Mouse (Mus musculus) T-helper 17 cell (primary cell): ENCODE data around the gene Ctnna3.
"Not testable (repeated sequence)": the region's sequence is repeated elsewhere in the genome, so short reads cannot be mapped to it uniquely, and the experiment has no call there.

Source experiments
- in situ Hi-C, 2 experiments: fragments of 300-600 bp; cut with MboI, MseI; formaldehyde crosslinking; loops; 1 replicate in 1 of 2; 2 replicates in 1 of 2; pipeline ENCODE4 v1.15.1; 2025; ENCODE audit warnings: high pct_unique_total_duplicates in 2 of 2

The Ctnna3 gene

DNA sequence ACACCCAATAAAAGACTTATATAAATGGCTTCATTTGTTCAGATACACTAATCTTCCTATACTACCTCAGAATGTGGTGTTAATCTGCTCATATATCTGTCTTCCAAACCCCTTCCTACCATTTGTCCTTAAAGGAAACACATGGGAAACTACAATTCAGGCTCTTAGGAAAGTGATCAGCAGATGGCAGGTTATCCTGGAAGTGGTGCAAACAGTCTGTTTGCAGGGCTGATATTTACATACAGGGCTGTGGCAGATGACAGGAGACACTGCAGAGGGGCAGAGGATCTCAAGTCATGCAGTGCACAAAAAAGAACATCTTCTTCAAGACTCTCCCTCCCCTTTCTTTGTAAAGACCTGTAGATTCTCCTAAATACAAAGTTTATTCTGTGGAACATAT, 1008.8 kb downstream of the Ctnna3 start:
- in situ Hi-C loops, result no loop called here

- in situ Hi-C loops, result no loop called here
Observed at GRCm38 (mm10) chr10:64448624-64449023, 1018.7 kb downstream of the Ctnna3 start.

DNA sequence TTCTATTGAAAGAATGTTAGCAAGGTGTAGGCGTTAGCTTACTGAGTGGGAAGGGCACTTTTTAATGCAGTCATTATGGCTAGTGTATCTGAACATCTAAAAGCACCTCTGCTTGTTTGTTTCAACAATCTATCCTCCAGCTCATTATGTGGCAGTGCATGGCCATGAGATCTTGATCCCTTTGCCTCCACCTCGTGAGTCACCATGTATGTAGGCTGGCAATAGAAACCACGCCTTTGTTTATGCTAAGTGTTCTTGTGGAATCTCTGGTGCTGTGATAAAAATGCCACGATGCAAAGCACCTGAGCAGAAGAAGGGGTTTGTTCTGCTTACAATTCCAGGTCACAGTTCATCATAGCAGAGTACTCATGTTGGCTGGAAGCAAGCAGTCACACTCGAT, 1053.4 kb downstream of the Ctnna3 start:
- in situ Hi-C loops, result no loop called here

GRCm38 (mm10) chr10:64489471-64489870, 1059.6 kb downstream of the Ctnna3 start:
- in situ Hi-C loops, result no loop called here

DNA sequence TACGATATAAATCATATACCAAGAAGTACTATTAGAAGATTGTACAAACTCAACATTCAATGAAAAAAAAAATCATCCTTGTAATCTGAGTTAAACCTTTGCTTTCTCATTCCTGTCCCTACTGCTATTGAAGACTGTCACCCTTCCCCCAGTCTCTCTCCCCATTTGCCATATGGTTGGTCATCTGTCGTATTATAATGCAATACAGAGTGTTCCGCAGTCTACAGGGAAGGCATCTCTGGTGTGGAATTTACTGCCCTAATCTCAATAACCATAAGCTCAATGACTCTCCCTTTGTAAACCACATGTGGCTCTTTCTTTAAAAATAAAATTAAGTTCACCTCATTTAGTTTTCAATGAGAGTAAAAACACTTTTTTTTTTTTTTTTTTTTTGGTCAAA, 1113.7 kb downstream of the Ctnna3 start:
- in situ Hi-C loops, result no loop called here

- in situ Hi-C loops, result no loop called here
Observed at GRCm38 (mm10) chr10:64544389-64544788, 1114.5 kb downstream of the Ctnna3 start.

- in situ Hi-C loops, result loop anchor here in 1 of 2 experiments (10.0 kb wide), 1 partner anchor 783 kb away; no protein-coding TSS in a partner anchor
Observed at GRCm38 (mm10) chr10:64571311-64571710, 1141.4 kb downstream of the Ctnna3 start.

DNA sequence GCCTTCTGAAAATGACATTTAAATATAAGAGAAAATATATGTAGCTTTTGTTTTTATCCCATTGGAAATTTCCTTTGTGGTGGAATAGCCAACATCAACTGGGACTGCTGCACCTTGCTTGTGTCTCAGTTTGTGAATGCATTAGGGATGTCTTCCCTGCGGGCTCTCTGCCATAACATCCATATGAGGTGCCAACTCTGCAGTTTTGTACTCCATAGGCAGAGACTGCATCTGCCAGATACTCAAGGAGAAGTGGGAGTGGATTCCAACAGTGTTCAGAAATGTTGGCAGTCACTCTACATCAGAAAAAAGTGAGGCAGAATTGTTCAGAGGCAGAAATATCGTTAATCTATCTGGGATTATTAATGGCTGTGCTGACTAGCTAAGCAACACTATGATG, 1158.2 kb downstream of the Ctnna3 start:
- in situ Hi-C loops, result no loop called here

DNA sequence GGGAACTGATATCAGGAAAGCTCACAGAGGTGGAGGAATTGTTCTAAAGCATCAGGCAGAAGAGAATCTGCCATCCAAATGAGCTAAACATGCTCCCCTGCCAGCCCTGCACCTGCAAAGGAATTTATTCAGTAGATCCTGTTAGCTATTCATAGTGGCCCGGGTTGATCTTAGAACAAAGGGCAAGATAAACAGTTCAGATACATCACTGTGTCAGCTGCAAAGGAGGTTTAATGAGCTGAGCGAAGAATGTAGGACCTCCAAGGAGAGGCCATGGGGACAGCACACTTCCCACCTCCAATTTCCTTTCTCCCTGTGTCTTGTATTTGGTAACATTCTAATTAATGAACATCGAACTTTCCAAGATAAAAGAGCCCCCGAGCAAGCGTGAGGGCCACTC, 1206.9 kb downstream of the Ctnna3 start:
- in situ Hi-C loops, result no loop called here

GRCm38 (mm10) chr10:64639061-64639460, 1209.2 kb downstream of the Ctnna3 start:
- in situ Hi-C loops, result no loop called here

- in situ Hi-C loops, result no loop called here
Observed at GRCm38 (mm10) chr10:64641093-64641492, 1211.2 kb downstream of the Ctnna3 start.

DNA sequence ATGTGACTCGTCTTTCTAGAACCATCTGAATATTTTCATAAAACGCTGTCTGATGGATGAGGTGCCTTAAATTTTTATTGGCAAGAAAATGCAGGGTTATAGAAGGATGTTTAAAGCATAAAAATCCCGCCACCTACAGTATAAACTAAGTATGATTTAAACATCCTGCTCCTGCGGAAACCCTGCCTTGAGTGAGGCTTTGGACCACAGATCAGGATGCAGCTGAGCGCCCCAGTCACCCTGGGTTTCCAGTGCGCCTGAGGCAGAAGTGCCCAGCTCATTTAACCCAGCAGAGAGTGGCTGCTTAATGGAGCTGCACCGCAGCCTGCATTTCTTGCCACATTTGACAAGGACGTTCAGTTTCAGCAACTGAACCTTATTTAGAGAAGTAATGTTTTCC, 1211.7 kb downstream of the Ctnna3 start:
- in situ Hi-C loops, result no loop called here

DNA sequence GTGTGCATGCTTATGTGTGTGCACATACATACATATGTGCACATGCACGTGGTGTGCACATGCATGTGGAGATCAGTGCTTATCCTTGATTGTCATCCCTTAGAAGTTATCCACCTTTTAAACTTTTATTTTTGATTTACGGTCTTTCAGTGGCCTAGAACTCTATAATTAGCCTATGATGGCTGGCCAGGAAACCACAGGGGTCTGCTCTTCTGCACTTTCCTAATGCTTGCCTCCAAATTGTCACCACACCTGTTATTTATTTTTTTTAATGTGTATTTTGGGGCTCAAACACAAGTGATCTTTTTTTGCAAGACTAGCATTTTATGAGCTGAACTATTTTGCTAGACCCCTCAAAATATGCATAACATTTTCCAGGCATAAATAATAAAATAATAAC, 1214.1 kb downstream of the Ctnna3 start:
- in situ Hi-C loops, result no loop called here

DNA sequence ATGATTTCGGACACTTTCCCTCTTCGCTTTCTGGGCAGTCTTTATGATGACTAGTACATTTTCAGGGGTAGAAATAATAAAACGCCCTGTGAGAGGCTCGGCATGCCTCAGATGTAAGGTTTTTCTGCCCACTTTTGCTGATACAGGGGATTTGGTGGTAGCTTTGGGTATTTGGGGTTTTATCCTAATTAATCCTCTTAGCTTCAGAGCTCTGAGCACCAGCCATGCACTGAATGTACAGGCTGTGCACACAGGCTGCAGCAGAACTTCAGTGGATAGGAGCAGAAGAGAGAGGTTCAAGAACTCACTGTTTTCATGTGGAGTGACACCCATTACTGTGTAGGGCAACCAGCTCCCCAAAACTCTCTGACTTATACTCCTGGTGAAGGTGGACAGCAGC, 1231.3 kb downstream of the Ctnna3 start:
- in situ Hi-C loops, result no loop called here

DNA sequence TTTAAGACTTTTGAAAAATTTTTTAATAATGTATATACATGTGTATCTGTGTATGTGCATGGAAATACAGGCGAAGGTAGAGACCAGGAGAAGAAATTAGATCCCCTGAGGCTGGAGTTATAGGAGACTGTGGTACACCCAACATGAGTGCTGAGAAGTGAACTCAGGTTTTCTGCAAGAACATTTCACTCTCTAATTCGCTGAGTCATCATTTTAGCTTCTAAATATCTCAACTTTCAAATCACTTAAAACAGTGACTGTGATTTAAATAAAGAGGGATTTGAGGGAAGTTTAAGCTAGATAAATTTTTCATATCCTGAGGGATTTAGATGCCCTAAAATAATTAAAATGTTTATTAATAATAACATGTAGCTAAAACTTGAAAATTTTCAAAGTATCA, 1241.6 kb downstream of the Ctnna3 start:
- in situ Hi-C loops, result no loop called here

- in situ Hi-C loops, result no loop called here
Observed at GRCm38 (mm10) chr10:64675796-64676195, 1245.9 kb downstream of the Ctnna3 start.

- in situ Hi-C loops, result no loop called here
Observed at GRCm38 (mm10) chr10:64710017-64710416, 1280.1 kb downstream of the Ctnna3 start.

DNA sequence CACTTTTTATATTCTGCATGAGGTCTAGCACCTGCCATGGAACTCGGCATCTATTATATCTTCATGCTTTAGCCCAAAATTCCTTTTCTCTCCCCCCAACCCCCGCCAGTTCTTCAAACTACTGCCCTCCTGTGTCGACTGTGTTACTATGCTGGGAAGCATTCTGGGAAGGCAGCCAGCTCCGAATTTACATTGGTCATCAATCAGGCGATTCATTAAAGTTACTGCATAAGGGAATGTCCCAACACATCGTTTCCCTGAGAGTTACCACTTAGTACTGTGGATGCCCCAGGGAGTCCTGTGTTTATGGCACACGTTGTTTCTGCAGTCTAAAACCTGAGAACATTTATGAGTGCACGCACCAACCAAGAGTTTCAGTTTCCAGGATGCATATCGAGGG, 1288.1 kb downstream of the Ctnna3 start:
- in situ Hi-C loops, result no loop called here

DNA sequence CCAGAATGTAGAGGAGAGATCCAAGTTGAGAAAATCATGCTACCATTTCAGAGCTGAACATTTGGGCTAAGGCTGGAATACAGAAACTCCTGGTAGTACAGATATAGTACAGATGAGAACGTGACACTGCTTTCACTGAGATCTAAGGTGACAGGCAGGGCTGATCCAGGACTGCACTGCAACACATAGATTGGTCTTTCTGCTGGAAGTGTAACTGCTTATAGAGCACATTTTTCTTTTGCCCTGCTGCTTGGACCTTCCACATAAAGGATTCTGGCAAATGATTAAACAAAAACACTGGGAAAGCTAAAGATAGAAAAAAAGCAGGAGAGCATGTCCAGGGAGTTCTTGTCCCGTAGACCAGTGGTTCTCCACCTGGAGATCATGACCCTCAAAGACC, 1305.8 kb downstream of the Ctnna3 start:
- in situ Hi-C loops, result no loop called here

- in situ Hi-C loops, result no loop called here
Observed at GRCm38 (mm10) chr10:64736616-64737015, 1306.7 kb downstream of the Ctnna3 start.

- in situ Hi-C loops, result not testable (repeated sequence)
Observed at GRCm38 (mm10) chr10:64741721-64742120, 1311.8 kb downstream of the Ctnna3 start.

DNA sequence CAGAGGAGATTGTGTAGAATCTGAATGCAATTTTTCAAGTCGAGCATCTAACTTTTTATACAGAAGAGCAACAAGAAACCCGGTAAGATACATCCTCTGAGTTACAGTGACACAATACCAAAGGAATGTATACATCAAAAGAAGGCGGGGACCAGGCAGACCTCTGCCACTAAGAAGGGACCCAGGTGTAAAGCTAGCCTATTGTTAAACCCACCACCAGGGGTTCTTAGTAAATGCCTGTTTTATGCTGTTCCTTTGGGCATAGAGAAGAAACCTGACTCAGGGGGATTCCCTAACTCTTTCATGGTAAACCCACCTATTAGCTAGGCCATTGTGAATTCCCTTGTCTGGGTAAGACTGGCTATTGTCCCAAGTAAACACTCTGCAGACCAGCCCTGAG, 1314.2 kb downstream of the Ctnna3 start:
- in situ Hi-C loops, result not testable (repeated sequence)

DNA sequence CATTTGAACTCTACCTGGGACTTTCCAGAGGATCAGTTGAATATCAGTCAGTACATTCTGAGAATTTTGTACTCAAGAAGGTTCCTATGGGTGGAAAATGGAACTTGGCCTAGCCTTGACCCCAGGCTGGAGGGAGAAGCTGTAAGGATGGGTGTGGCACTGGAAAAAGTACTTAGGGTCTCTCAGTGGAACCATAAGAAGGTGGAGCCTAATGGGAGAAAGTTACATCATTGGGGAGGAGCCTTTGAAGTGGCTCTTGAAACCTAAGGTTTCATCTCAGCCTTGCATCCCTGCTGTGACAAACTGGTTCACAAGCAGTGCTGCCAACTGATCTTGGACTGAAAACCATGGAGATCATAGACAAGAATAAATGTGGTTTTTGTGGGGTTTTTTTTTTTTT, 1318.8 kb downstream of the Ctnna3 start:
- in situ Hi-C loops, result no loop called here

DNA sequence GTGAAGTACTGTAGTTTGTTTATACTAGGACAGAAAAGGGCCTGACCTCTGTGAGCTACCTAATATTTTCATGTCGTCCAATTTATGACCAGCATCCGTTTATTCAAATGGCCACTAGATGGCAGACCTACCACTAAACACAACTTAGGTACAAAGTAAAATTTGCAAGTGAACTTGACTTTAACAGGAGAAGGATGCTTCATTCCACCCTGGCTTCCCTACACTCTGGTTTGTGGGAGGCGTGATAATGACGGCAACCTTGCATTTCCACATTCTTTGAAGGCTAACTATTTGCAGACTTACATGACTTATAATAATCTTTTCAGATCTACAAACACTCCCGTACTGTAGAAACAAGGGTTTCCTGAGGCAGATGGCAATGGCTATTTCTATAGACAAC, 1320.9 kb downstream of the Ctnna3 start:
- in situ Hi-C loops, result no loop called here

- in situ Hi-C loops, result no loop called here
Observed at GRCm38 (mm10) chr10:64836315-64836714, 1406.4 kb downstream of the Ctnna3 start.
